Mouse (Mus musculus) forebrain, embryonic 16.5 days (tissue): ENCODE measurements at regions not wholly inside any gene's neighbourhood (a gene's known extent, or its start where the extent isn't known, plus 50 kb on each side); places are given as distances from the start of the nearest gene placed in this dataset.
A peak's percentile ranks its signal among the peaks of the same experiment; 100 is the strongest.

Source experiments
- ATAC-seq: fragments of 200-750 bp; cut with Nextera tagmentation; 2 replicates; pipeline ENCODE4 v1.8.0; 2017; ENCODE audit warnings: mild to moderate bottlenecking, moderate library complexity
- H3K27ac ChIP-seq: fragments of 300-500 bp; sonication (generic); 2 replicates; pipeline ENCODE4 v1.5.1; 2014; ENCODE audit warnings: low read length, control low read depth
- H3K27me3 ChIP-seq: fragments of 300-500 bp; sonication (generic); replicated peaks from 2 replicates; pipeline ENCODE4 v1.6.1; 2014; ENCODE audit warnings: low read length; ENCODE audit not compliant: control insufficient read depth, insufficient read depth
- H3K36me3 ChIP-seq: fragments of 300-500 bp; sonication (generic); 2 replicates; pipeline ENCODE4 v1.6.1; 2014; ENCODE audit not compliant: control insufficient read depth, insufficient read depth
- H3K4me1 ChIP-seq: fragments of 300-500 bp; sonication (generic); replicated peaks from 2 replicates; pipeline ENCODE4 v1.6.1; 2014; ENCODE audit warnings: low read length; ENCODE audit not compliant: control insufficient read depth, insufficient read depth
- H3K4me2 ChIP-seq: fragments of 300-500 bp; sonication (generic); 2 replicates; pipeline ENCODE4 v1.6.1; 2014; ENCODE audit warnings: mild to moderate bottlenecking, low read length, control low read depth
- H3K4me3 ChIP-seq: fragments of 300-500 bp; sonication (generic); replicated peaks from 2 replicates; pipeline ENCODE4 v1.5.1; 2014; ENCODE audit warnings: mild to moderate bottlenecking, low read length, control low read depth
- H3K9ac ChIP-seq: fragments of 300-500 bp; sonication (generic); replicated peaks from 2 replicates; pipeline ENCODE4 v1.6.1; 2014; ENCODE audit warnings: low read depth, low read length, control low read depth
- H3K9me3 ChIP-seq: fragments of 300-500 bp; sonication (generic); 2 replicates; pipeline ENCODE4 v1.6.1; 2016; ENCODE audit warnings: low read length; ENCODE audit not compliant: control insufficient read depth
- WGBS: fragments of 180-500 bp; shearing (Covaris S2); extraction: QIAGEN DNeasy Blood & Tissue Kit; methylation state at CpG from one replicate; pipeline ENCODE4 v1.1.7; 2014; 5-methylcytosine and 5-hydroxymethylcytosine counted together

- no peaks in the 10 kb centered on the region for H3K36me3 ChIP-seq
- no peaks in the 10 kb centered on the region for H3K4me1 ChIP-seq
- no peak for ATAC-seq
- no peaks in the 10 kb centered on the region for H3K27me3 ChIP-seq
- no peak overlapping the region for H3K27ac ChIP-seq
- no peak overlapping the region for H3K9ac ChIP-seq
- H3K4me2 ChIP-seq: no peak overlapping the region
- H3K4me3 ChIP-seq: no peak overlapping the region
- WGBS: 79% methylated on average over 1 of the region's 1 CpGs
- H3K9me3 ChIP-seq: no peaks in the 10 kb centered on the region
These were observed 177.1 kb upstream of the Hcn1 start for GRCm38 (mm10) chr13:117425015-117425414.

GRCm38 (mm10) chr13:117467407-117467806, 134.7 kb upstream of the Hcn1 start:
- no peak overlapping the region for H3K4me3 ChIP-seq
- 76% methylated on average over 3 of the region's 3 CpGs for WGBS
- no peak for ATAC-seq
- H3K4me2 ChIP-seq: no peak overlapping the region
- H3K4me1 ChIP-seq: no peaks in the 10 kb centered on the region
- H3K9me3 ChIP-seq: no peaks in the 10 kb centered on the region
- no peak overlapping the region for H3K9ac ChIP-seq
- no peaks in the 10 kb centered on the region for H3K36me3 ChIP-seq
- no peaks in the 10 kb centered on the region for H3K27me3 ChIP-seq
- H3K27ac ChIP-seq: no peak overlapping the region

GRCm38 (mm10) chr13:117472726-117473125, 129.4 kb upstream of the Hcn1 start:
- Histone ChIP-seq H3K36me3 (no peaks in the 10 kb centered on the region), H3K9me3 (no peaks in the 10 kb centered on the region), H3K27me3 (no peaks in the 10 kb centered on the region), H3K4me3 (no peak overlapping the region), H3K4me2 (no peak overlapping the region), H3K4me1 (no peaks in the 10 kb centered on the region), H3K27ac (no peak overlapping the region), H3K9ac (no peak overlapping the region)
- 90% methylated on average over 5 of the region's 5 CpGs for WGBS
- ATAC-seq: no peak

- no peak overlapping the region for H3K9ac ChIP-seq
- H3K4me1 ChIP-seq: no peaks in the 10 kb centered on the region
- H3K4me3 ChIP-seq: no peak overlapping the region
- ATAC-seq: no peak
- H3K9me3 ChIP-seq: no peaks in the 10 kb centered on the region
- 53% methylated on average over 3 of the region's 3 CpGs for WGBS
- no peaks in the 10 kb centered on the region for H3K36me3 ChIP-seq
- no peak overlapping the region for H3K27ac ChIP-seq
- H3K27me3 ChIP-seq: no peaks in the 10 kb centered on the region
- H3K4me2 ChIP-seq: no peak overlapping the region
These were observed 119.5 kb upstream of the Hcn1 start for GRCm38 (mm10) chr13:117482624-117483023.

- Histone ChIP-seq H3K9me3 (no peaks in the 10 kb centered on the region), H3K4me2 (no peak overlapping the region), H3K4me1 (no peaks in the 10 kb centered on the region), H3K9ac (no peak overlapping the region), H3K36me3 (no peaks in the 10 kb centered on the region), H3K27ac (no peak overlapping the region), H3K4me3 (no peak overlapping the region), H3K27me3 (no peaks in the 10 kb centered on the region)
- no peak for ATAC-seq
- 87% methylated on average over 4 of the region's 4 CpGs for WGBS
These were observed 93.4 kb upstream of the Hcn1 start for GRCm38 (mm10) chr13:117508746-117509145.

- Histone ChIP-seq H3K36me3 (no peaks in the 10 kb centered on the region), H3K4me2 (no peak overlapping the region), H3K4me1 (no peaks in the 10 kb centered on the region), H3K27me3 (no peaks in the 10 kb centered on the region), H3K27ac (no peak overlapping the region), H3K9me3 (no peaks in the 10 kb centered on the region), H3K9ac (no peak overlapping the region), H3K4me3 (no peak overlapping the region)
- WGBS: 52% methylated on average over 3 of the region's 3 CpGs
- peak; percentile 86 for ATAC-seq
These were observed 52.0 kb upstream of the Hcn1 start for GRCm38 (mm10) chr13:117550108-117550507.
